Comparison of ENCODE assay signal across 8 mouse cellular contexts in the genomic region with DNA sequence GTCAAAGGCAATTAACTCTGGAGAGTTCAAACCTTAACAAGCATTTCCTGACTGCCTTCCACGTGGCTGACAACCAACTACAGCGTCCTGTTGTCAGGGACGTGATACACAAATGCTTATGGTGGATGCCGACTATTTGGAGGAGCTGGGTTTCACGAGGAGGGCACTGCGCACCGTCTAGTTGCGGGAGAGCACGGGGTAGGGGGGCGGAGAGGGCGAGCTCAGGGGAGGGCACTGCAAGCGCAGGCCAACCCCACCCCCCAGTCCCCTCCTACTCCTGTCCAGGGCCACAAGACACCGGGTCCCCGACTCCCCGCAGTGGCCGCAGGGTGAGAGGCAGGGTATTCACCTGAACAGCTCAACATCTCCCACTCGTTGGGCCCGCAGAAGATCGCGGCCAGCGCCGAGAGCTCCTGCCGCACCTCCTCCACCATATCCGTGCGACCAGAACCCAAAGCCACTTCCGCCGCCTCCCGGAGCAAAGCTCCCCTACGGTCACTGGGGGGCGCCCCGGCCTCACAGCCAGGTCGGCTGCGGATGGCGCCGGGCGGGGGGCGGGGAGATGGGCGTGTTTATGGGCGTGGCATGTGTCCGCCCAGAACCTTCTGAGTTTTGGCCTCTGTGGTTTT. TPM values are rescaled to one million over a fixed set of nuclear protein-coding genes. Genes with fewer than 3 reads are reported as not detected.
DNase-seq lines count a peak whose midpoint lies in the region; ATAC-seq lines count a peak whose summit lies in the region.

A gene (minus strand): TSS at position 453 of the 629 bp plus-strand sequence.

- peak; percentile 96 for DNase-seq in ZHBTc4 (ENCODE audit: low read depth, low spot score)
- peak; percentile 81 to 85 for DNase-seq in gastrocnemius, adult 8-10 months (ENCODE audit: low spot score in 2 of 2)
- peak; percentile 95 for DNase-seq in induced T-regulatory cell, adult 2 months (ENCODE audit: low read depth)
- DNase-seq in left cerebral cortex, adult 9 months (ENCODE audit: low spot score in 2 of 2): peak; percentile 73 to 92
- DNase-seq in right cerebral cortex, postnatal 14 days: peak; percentile 89
- peak; percentile 87 to 89 for DNase-seq in urinary bladder, postnatal 36 days (ENCODE audit: low spot score in 2 of 2)

- peak; percentile 96 for ATAC-seq in common myeloid progenitor, adult 5-6 weeks (replicated peaks; ENCODE audit: low read depth, poor library complexity, severe bottlenecking)
- peak; percentile 91 for ATAC-seq in megakaryocyte progenitor cell, adult 5-6 weeks (replicated peaks; ENCODE audit: poor library complexity)

RNA-seq across cellular contexts. Expression of the gene that starts here (rescaled TPM):
- 9.1 and 11.3 TPM in 2 replicates for total RNA-seq in common myeloid progenitor, adult 5-6 weeks (2017)
- total RNA-seq in gastrocnemius, adult 8-10 months (2022): 1 to 10 TPM; 1.8 to 4.5 (median 3.1) TPM
- total RNA-seq in megakaryocyte progenitor cell, adult 5-6 weeks (2015): 3.2 and 3.5 TPM in 2 replicates
- total RNA-seq in megakaryocyte progenitor cell, adult 5-6 weeks (2017): 5.9 and 6.5 TPM in 2 replicates

Comparison
In these comparisons a context has a peak if more than half of its experiments do, and no peak if none do; other contexts are left out.
1. Peak in every context shown above with its lines: DNase-seq and ATAC-seq.